Comparison of ENCODE assay signal across 1 mouse cellular context in genomic region chr11:50421934-50422780, GRCm38 (mm10).
TF ChIP-seq lines count a peak whose summit lies in the region.

No protein-coding gene starts in this region.

TF ChIP-seq in MEL, 35 proteins besides CTCF, POLR2A, EP300 and RAD21 (continued from another document):
- TF ChIP-seq MAX (IDR thresholded peaks at IDR 0.05; ENCODE audit: low read length) = peak; percentile 52
- no peak for TF ChIP-seq ZKSCAN1 (IDR thresholded peaks at IDR 0.05; ENCODE audit: low read depth, low read length)
- TF ChIP-seq TBP (IDR thresholded peaks at IDR 0.05; ENCODE audit: low read depth, low read length) = peak; percentile 80
- no peak for TF ChIP-seq GABPA (IDR thresholded peaks at IDR 0.05; ENCODE audit: low read depth, low read length)
- TF ChIP-seq JUND (IDR thresholded peaks at IDR 0.05; ENCODE audit: low read depth, low read length) = no peak
- no peak; the same call in 1 of the 2 replicates for TF ChIP-seq TCF12 (IDR thresholded peaks at IDR 0.05; ENCODE audit: low read depth, low read length)
